Comparison of ENCODE assay signal across 41 mouse cellular contexts in the genomic region with DNA sequence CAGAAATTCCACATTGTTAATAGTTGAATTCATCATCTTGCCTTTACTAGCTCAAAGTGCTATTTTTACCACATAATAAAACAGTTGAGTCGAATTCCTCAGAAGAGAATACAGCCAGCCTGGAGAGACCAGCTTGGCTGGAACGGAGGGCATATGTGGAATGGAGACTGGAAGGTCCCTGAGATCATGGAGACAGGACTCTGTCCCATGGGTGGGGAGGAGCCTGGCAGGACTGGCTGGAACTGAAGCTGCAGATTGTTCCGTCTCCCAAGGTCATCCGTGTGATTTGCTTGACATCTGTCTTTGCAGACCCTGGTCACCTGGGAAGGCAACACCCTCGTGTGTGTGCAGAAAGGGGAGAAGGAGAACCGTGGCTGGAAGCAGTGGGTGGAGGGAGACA. TPM values are rescaled to one million over a fixed set of nuclear protein-coding genes. Genes with fewer than 3 reads are reported as not detected.
"Had no signal": no experiment of that assay in that cellular context is flagged by ENCODE, and none has a peak within 500 bp of the region (broad histone marks: within the 10 kb centered on the region; RNA-seq: fewer than 3 reads in every experiment).

No protein-coding gene starts in this region.

- ATAC-seq: liver, embryonic 12.5 days; liver, postnatal 0 days; lung, postnatal 0 days; midbrain, embryonic 13.5 days; midbrain, embryonic 15.5 days; midbrain, embryonic 16.5 days had no signal

- H3K4me1 ChIP-seq: limb, embryonic 10.5 days; lung, embryonic 15.5 days; midbrain, embryonic 10.5 days; midbrain, embryonic 12.5 days; midbrain, embryonic 13.5 days; midbrain, embryonic 15.5 days had no signal

- DNase-seq: left cerebral cortex, postnatal 4 days; liver; liver, embryonic 13.5 days; liver, postnatal 0 days; lung, adult 18-20 months; lung, adult 2 months; lung, embryonic 14.5 days; lung, postnatal 10 days; lung, postnatal 14 days; lung, postnatal 36 days; lung, postnatal 4 days; midbrain, embryonic 14.5 days had no signal

- H3K4me2 ChIP-seq: limb, embryonic 12.5 days; limb, embryonic 13.5 days; limb, embryonic 15.5 days; liver, embryonic 11.5 days; liver, embryonic 12.5 days; liver, embryonic 13.5 days; liver, embryonic 15.5 days; lung, embryonic 14.5 days; lung, embryonic 15.5 days; midbrain, embryonic 11.5 days; midbrain, embryonic 12.5 days; midbrain, embryonic 13.5 days; midbrain, embryonic 15.5 days had no signal

- H3K36me3 ChIP-seq: limb, embryonic 10.5 days; limb, embryonic 12.5 days; limb, embryonic 13.5 days; limb, embryonic 15.5 days; liver, embryonic 12.5 days; liver, embryonic 13.5 days; liver, embryonic 15.5 days; lung, embryonic 15.5 days; midbrain, embryonic 10.5 days; midbrain, embryonic 12.5 days; midbrain, embryonic 13.5 days; midbrain, embryonic 15.5 days had no signal

- H3K9ac ChIP-seq: limb, embryonic 12.5 days; limb, embryonic 13.5 days; limb, embryonic 15.5 days; liver, embryonic 12.5 days; liver, embryonic 13.5 days; liver, embryonic 14.5 days; liver, embryonic 15.5 days; liver, postnatal 0 days; lung, embryonic 14.5 days; lung, embryonic 15.5 days; midbrain, embryonic 12.5 days; midbrain, embryonic 13.5 days; midbrain, embryonic 15.5 days had no signal

- H3K27me3 ChIP-seq: limb, embryonic 12.5 days; limb, embryonic 13.5 days; limb, embryonic 15.5 days; liver, embryonic 12.5 days; liver, embryonic 13.5 days; liver, embryonic 15.5 days; lung, embryonic 15.5 days; megakaryocyte, embryonic 14.5 days; midbrain, embryonic 13.5 days; midbrain, embryonic 15.5 days had no signal

- H3K9me3 ChIP-seq: limb, embryonic 10.5 days; limb, embryonic 12.5 days; limb, embryonic 13.5 days; limb, embryonic 15.5 days; liver, embryonic 12.5 days; liver, embryonic 13.5 days; liver, embryonic 15.5 days; lung, embryonic 15.5 days; megakaryocyte, embryonic 14.5 days; midbrain, embryonic 10.5 days; midbrain, embryonic 12.5 days; midbrain, embryonic 13.5 days; midbrain, embryonic 15.5 days had no signal

- H3K4me3 ChIP-seq: limb, embryonic 10.5 days; limb, embryonic 12.5 days; limb, embryonic 13.5 days; limb, embryonic 15.5 days; liver, embryonic 12.5 days; liver, embryonic 13.5 days; liver, embryonic 15.5 days; lung, embryonic 15.5 days; megakaryocyte, embryonic 14.5 days; midbrain, embryonic 10.5 days; midbrain, embryonic 12.5 days; midbrain, embryonic 13.5 days; midbrain, embryonic 15.5 days; myocyte had no signal

- H3K27ac ChIP-seq: limb, embryonic 10.5 days; limb, embryonic 12.5 days; limb, embryonic 13.5 days; limb, embryonic 15.5 days; liver, embryonic 12.5 days; liver, embryonic 13.5 days; liver, embryonic 14.5 days; liver, embryonic 15.5 days; lung, embryonic 15.5 days; macrophage; midbrain, embryonic 10.5 days; midbrain, embryonic 12.5 days; midbrain, embryonic 13.5 days; midbrain, embryonic 15.5 days had no signal

RNA-seq across cellular contexts. Expression of a gene that starts 21.6 kb away (rescaled TPM):
- total RNA-seq: left cerebral cortex, postnatal 10 days; left cerebral cortex, postnatal 14 days; left cerebral cortex, postnatal 25 days; left cerebral cortex, postnatal 36 days; left cerebral cortex, postnatal 4 days; liver, adult 2 months; megakaryocyte progenitor cell, adult 5-6 weeks; megakaryocyte, adult 5-6 weeks; megakaryocyte-erythroid progenitor cell, adult 5-6 weeks; midbrain, postnatal 0 days; monocyte, adult 5-6 weeks had no signal
- polyA plus RNA-seq: limb, embryonic 12.5 days; limb, embryonic 13.5 days; liver, adult 2 months; macrophage; midbrain, embryonic 13.5 days; midbrain, embryonic 14.5 days; midbrain, embryonic 16.5 days had no signal
